ENCODE assay signal across 25 mouse cellular contexts in genomic region chr2:54215597-54215996, GRCm38 (mm10).
DNase-seq lines count a peak whose midpoint lies in the region; TF ChIP-seq lines count a peak whose summit lies in the region.
"Had no signal": no experiment of that assay in that cellular context is flagged by ENCODE, and none has a peak within 500 bp of the region (broad histone marks: within the 10 kb centered on the region; RNA-seq: fewer than 3 reads in every experiment).

No protein-coding gene starts in this region.

- no peak overlapping the region for H3K4me3 ChIP-seq in lung, adult 2 months (replicated peaks; ENCODE audit: extremely low read depth, low read depth, low read length)
- H3K4me3 ChIP-seq: embryonic facial prominence, embryonic 12.5 days; embryonic facial prominence, embryonic 15.5 days; forebrain, embryonic 12.5 days; forebrain, embryonic 15.5 days; gastrocnemius, adult 2 months; heart, embryonic 10.5 days; heart, embryonic 13.5 days had no signal

- no peak for TF ChIP-seq CTCF in lung, adult 2 months (IDR thresholded peaks at IDR 0.05; ENCODE audit: insufficient read depth, low read length)

- WGBS in lung, adult 2 months, result 42% methylated on average over 3 of the region's 3 CpGs

- H3K4me1 ChIP-seq in lung, adult 2 months (ENCODE audit: control insufficient read depth, insufficient read depth, low read length), result no peaks in the 10 kb centered on the region
- H3K4me1 ChIP-seq: embryonic facial prominence, embryonic 12.5 days; embryonic facial prominence, embryonic 15.5 days; forebrain, embryonic 12.5 days; forebrain, embryonic 15.5 days; heart, embryonic 10.5 days; heart, embryonic 13.5 days had no signal

- no peak for TF ChIP-seq POLR2A in lung, adult 2 months (IDR thresholded peaks at IDR 0.05; ENCODE audit: borderline replicate concordance, extremely low read depth, low read depth, low read length)

- DNase-seq in lung, adult 18-20 months, result peak; percentile 5 to 46
- no peak for DNase-seq in lung, adult 2 months
- DNase-seq in fat pad, adult 2 months (ENCODE audit: extremely low read depth, low read depth, low spot score), result peak; percentile 82
- peak; percentile 9 for DNase-seq in lung, postnatal 14 days
- DNase-seq in heart, adult 8-10 months (ENCODE audit: low spot score), result no peak
- no peak for DNase-seq in thymus, adult 18-20 months
- DNase-seq in urinary bladder, postnatal 10 days (ENCODE audit: low spot score), result no peak
- DNase-seq: adrenal gland, postnatal 10 days; adrenal gland, postnatal 36 days; B cell, adult 2 months; cerebellum, adult 11 months; cerebellum, adult 2 months; cerebellum, adult 9-11 months; cerebellum, postnatal 25 days; gastrocnemius, adult 2 months; gastrocnemius, postnatal 14 days; heart, adult 18-20 months; heart, postnatal 14 days; heart, postnatal 4 days had no signal

Comparison
In these comparisons a context has a peak if more than half of its experiments do, and no peak if none do; other contexts are left out.
1. DNase-seq: peak in lung, adult 18-20 months (2 of 2), fat pad, adult 2 months (single experiment) and lung, postnatal 14 days (single experiment); none in lung, adult 2 months (single experiment), heart, adult 8-10 months (single experiment), thymus, adult 18-20 months (0 of 2) and urinary bladder, postnatal 10 days (single experiment).